Mouse (Mus musculus) heart, postnatal 0 days (tissue): ENCODE data around the gene Ngef. TPM values are rescaled to one million over a fixed set of nuclear protein-coding genes. Genes with fewer than 3 reads are reported as not detected.

ENCODE experiments used
- ATAC-seq: fragments of 200-750 bp; cut with Nextera tagmentation; 2 replicates; pipeline ENCODE4 v1.8.0; 2017; ENCODE audit warnings: low read depth, moderate number of reproducible peaks, moderate library complexity; ENCODE audit not compliant: insufficient read depth
- DNase-seq: peaks from one replicate; pipeline ENCODE4 v3.0.0-alpha.2; 2016; ENCODE audit warnings: low spot score
- H3K27ac ChIP-seq: fragments of 300-500 bp; sonication (generic); 2 replicates; pipeline ENCODE4 v1.5.1; 2014; ENCODE audit warnings: low read depth, mild to moderate bottlenecking
- H3K27me3 ChIP-seq: fragments of 300-500 bp; sonication (generic); 2 replicates; pipeline ENCODE4 v1.6.1; 2014; ENCODE audit warnings: low read length, mixed read lengths; ENCODE audit not compliant: control insufficient read depth, insufficient read depth
- H3K36me3 ChIP-seq: fragments of 300-500 bp; sonication (generic); replicated peaks from 2 replicates; pipeline ENCODE4 v1.6.1; 2014; ENCODE audit warnings: low read length, mixed read lengths; ENCODE audit not compliant: control insufficient read depth, insufficient read depth
- H3K4me1 ChIP-seq: fragments of 300-500 bp; sonication (generic); 2 replicates; pipeline ENCODE4 v1.6.1; 2014; ENCODE audit warnings: antibody characterized with exemption; ENCODE audit not compliant: control insufficient read depth, insufficient read depth
- H3K4me2 ChIP-seq: fragments of 300-500 bp; sonication (generic); 2 replicates; pipeline ENCODE4 v1.6.1; 2014; ENCODE audit warnings: low read depth, mild to moderate bottlenecking, low read length, moderate library complexity
- H3K4me3 ChIP-seq: fragments of 300-500 bp; sonication (generic); 2 replicates; pipeline ENCODE4 v1.5.1; 2014; ENCODE audit warnings: low read depth, low read length
- H3K9ac ChIP-seq: fragments of 300-500 bp; sonication (generic); replicated peaks from 2 replicates; pipeline ENCODE4 v1.6.1; 2014; ENCODE audit warnings: low read depth, low read length, mixed read lengths
- H3K9me3 ChIP-seq: fragments of 300-500 bp; sonication (generic); replicated peaks from 2 replicates; pipeline ENCODE4 v1.6.1; 2016; ENCODE audit warnings: low read length; ENCODE audit not compliant: control insufficient read depth
- CTCF ChIP-seq: IDR thresholded peaks from 2 replicates; pipeline ENCODE4 v1.5.1; 2016; ENCODE audit warnings: antibody characterized with exemption, control low read depth, low read depth
- EP300 ChIP-seq: IDR thresholded peaks from 2 replicates; pipeline ENCODE4 v1.6.1; 2016; ENCODE audit warnings: antibody characterized with exemption, low read depth
- WGBS: fragments of 180-500 bp; shearing (Covaris S2); extraction: QIAGEN DNeasy Blood & Tissue Kit; methylation state at CpG from one replicate; pipeline ENCODE4 v1.1.7; 2014; 5-methylcytosine and 5-hydroxymethylcytosine counted together
- polyA plus RNA-seq: library from polyadenylated mRNA; unstranded; fragments of >200 nt; fragmentation: Nextera tagmentation; extraction: Ambion mirVana; gene quantifications from 2 replicates; pipeline ENCODE4 v1.2.1, GENCODE M21; 2015
- total RNA-seq: library from RNA; depleted of rRNA; stranded (reverse); fragments of >200 nt; gene quantifications from 2 replicates; pipeline ENCODE4 v1.2.3, GENCODE M21; 2014; ENCODE audit warnings: low replicate concordance

Ngef gene
- total and polyA plus RNA-seq, 2 experiments from 2014 or later = 0.05 TPM; not detected in 1

DNA sequence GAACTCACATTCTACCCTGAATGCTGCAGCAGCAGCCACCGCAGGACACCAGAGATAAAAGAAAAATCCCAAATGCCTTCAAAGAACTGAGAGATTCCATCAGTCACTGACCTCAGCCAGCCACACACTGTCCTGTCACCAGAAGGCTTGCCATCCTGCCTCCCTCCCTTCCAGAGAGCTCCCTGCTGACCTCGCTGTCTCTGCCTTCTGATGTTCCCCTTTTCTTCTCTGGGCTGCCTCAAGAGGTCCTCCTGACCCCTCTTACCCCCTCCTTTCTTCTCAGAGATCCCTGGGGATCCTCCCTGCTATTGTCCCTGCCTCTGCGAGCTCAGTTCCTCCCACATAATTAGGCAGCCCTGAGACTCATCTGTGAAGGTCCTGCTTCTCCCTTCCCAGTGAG lies 7.2 kb upstream of the Ngef start:
- Histone ChIP-seq H3K27me3 (no peaks in the 10 kb centered on the region), H3K27ac (no peak overlapping the region), H3K9me3 (no peaks in the 10 kb centered on the region), H3K4me1 (0 out of 2 replicates have a peak, but pooled peaks cover 5% of the 10 kb centered on the region), H3K36me3 (no peaks in the 10 kb centered on the region), H3K9ac (no peak overlapping the region), H3K4me3 (no peak overlapping the region), H3K4me2 (no peak overlapping the region)
- DNase-seq (no peak), ATAC-seq (no peak)
- TF ChIP-seq CTCF = no peak
- no peak for TF ChIP-seq EP300
- 34% methylated on average over 3 of the region's 3 CpGs for WGBS

DNA sequence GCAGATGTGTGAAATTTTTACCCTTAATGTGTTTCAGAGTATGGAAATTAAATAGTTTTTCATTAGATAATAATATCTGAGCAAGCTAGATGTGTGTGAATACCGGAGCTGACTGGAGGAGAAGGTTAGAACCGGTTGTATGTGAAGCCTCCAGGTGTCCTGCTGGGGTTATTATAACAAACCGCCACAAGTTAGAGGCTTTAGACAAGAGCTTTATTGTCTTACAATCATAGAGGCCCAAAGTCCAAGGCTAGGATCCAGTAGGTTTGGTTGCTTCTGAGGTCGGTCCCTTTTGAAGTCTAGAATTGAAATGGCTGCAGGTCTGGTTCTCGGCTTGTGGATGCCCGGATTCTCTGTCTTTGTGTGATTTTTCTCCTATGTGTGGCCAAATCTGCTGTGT lies 5.3 kb upstream of the Ngef start:
- DNase-seq (no peak), ATAC-seq (no peak)
- Histone ChIP-seq H3K4me3 (no peak overlapping the region), H3K4me1 (peaks cover 14% of the 10 kb centered on the region; the same call in 1 of the 2 replicates), H3K36me3 (no peaks in the 10 kb centered on the region), H3K27ac (no peak overlapping the region), H3K9me3 (no peaks in the 10 kb centered on the region), H3K4me2 (no peak overlapping the region), H3K27me3 (no peaks in the 10 kb centered on the region), H3K9ac (no peak overlapping the region)
- WGBS = 87% methylated on average over 6 of the region's 6 CpGs
- no peak for TF ChIP-seq EP300

- H3K9ac ChIP-seq = no peak overlapping the region
- peak; percentile 57 for DNase-seq
- no peak overlapping the region for H3K4me3 ChIP-seq
- TF ChIP-seq CTCF = no peak
- WGBS = 42% methylated on average over 7 of the region's 7 CpGs
- peak overlapping the region; percentile 22 for H3K27ac ChIP-seq
- H3K27me3 ChIP-seq = no peaks in the 10 kb centered on the region
- H3K4me2 ChIP-seq = no peak overlapping the region
- H3K9me3 ChIP-seq = no peaks in the 10 kb centered on the region
- H3K36me3 ChIP-seq = no peaks in the 10 kb centered on the region
- peaks cover 9% of the 10 kb centered on the region; the same call in 1 of the 2 replicates for H3K4me1 ChIP-seq
- ATAC-seq = peak; percentile 76
Measured at GRCm38 (mm10) chr1:87574785-87575184, 1.1 kb upstream of the Ngef start.

GRCm38 (mm10) chr1:87574353-87574752 lies 683 bp upstream of the Ngef start:
- no peak for DNase-seq
- H3K36me3 ChIP-seq = no peaks in the 10 kb centered on the region
- no peak overlapping the region for H3K4me3 ChIP-seq
- ATAC-seq = no peak
- H3K4me2 ChIP-seq = no peak overlapping the region
- WGBS = 57% methylated on average over 6 of the region's 6 CpGs
- no peaks in the 10 kb centered on the region for H3K27me3 ChIP-seq
- H3K9me3 ChIP-seq = no peaks in the 10 kb centered on the region
- no peak overlapping the region for H3K9ac ChIP-seq
- no peak overlapping the region for H3K27ac ChIP-seq
- no peak for TF ChIP-seq CTCF
- no peak for TF ChIP-seq EP300
- H3K4me1 ChIP-seq = peaks cover 9% of the 10 kb centered on the region; the same call in 1 of the 2 replicates

DNA sequence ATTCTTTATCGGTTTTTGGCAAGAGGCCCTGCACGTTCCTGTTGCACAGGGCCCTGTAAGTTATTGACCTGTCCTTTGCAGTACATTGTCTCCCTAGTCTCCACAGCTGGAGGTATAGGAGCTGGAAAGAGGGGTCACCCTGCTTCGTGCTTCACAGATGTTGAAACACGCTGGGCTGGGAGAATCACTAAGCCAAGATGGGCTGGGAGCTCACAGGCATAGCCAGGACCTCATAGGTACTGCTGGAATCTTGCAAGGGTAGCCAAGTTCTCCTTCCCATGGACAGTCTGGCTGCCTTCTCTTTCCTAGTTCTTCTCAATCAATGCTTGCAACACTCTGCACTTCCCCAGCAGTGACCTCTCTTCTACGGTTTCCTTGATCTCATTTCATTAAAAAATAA lies 409 bp downstream of the Ngef start:
- H3K9ac ChIP-seq = no peak overlapping the region
- no peak overlapping the region for H3K27ac ChIP-seq
- no peak overlapping the region for H3K4me2 ChIP-seq
- no peaks in the 10 kb centered on the region for H3K9me3 ChIP-seq
- H3K27me3 ChIP-seq = no peaks in the 10 kb centered on the region
- no peaks in the 10 kb centered on the region for H3K36me3 ChIP-seq
- H3K4me3 ChIP-seq = no peak overlapping the region
- no peak for TF ChIP-seq CTCF
- TF ChIP-seq EP300 = no peak
- no peak for ATAC-seq
- peaks cover 9% of the 10 kb centered on the region; the same call in 1 of the 2 replicates for H3K4me1 ChIP-seq
- no peak for DNase-seq
- 65% methylated on average over 5 of the region's 5 CpGs for WGBS

DNA sequence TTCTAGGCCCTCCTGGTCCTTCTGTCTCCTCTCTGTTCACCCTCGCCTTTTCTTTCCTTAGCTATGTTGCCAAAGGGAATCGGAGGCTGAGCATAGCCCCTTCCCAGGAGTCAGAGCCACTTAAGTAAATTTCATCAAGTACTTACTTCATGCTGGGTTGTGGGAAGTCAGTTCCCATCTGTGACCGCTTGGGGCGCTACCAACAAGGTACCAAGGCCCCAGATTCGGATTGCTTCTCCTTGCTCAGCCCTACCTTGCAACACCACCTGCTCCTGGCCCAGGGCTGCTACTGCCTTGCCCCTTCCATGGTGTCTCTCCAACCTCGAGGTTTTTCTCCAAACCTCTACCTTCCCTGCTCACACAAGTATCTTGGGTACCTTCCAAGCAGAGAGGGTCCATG lies 5.3 kb downstream of the Ngef start:
- Histone ChIP-seq H3K4me1 (no peaks in the 10 kb centered on the region), H3K4me2 (no peak overlapping the region), H3K36me3 (no peaks in the 10 kb centered on the region), H3K27me3 (no peaks in the 10 kb centered on the region), H3K9me3 (no peaks in the 10 kb centered on the region), H3K4me3 (no peak overlapping the region), H3K27ac (no peak overlapping the region), H3K9ac (no peak overlapping the region)
- 36% methylated on average over 6 of the region's 6 CpGs for WGBS
- no peak for TF ChIP-seq EP300
- TF ChIP-seq CTCF = peak; percentile 17; the same call in 1 of the 2 replicates
- no peak for ATAC-seq
- no peak for DNase-seq
